16 mouse cellular contexts compared by ENCODE assay signal in the genomic region with DNA sequence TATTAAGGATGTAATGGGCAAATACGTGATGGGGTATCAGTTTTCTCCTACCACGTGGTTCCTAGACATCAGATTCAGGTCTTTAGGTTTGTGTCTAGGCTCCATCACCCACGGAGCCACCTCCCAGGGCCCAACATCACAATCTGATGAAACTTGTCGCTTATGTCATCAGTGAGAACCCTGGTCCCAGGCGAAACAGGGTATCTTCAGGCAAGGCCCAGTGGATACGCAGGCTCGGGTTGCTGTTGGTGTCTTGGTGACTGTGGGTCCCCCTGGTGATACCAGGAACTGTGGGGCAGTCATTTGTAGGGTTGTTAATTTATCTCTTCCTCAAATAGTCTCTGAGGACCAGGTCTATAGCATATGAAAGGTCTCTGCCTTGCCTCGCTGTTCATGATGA. TPM values are rescaled to one million over a fixed set of nuclear protein-coding genes. Genes with fewer than 3 reads are reported as not detected.
DNase-seq lines count a peak whose midpoint lies in the region; ATAC-seq and TF ChIP-seq lines count a peak whose summit lies in the region.
"Had no signal": no experiment of that assay in that cellular context is flagged by ENCODE, and none has a peak within 500 bp of the region (broad histone marks: within the 10 kb centered on the region; RNA-seq: fewer than 3 reads in every experiment).

No protein-coding gene starts in this region.

- H3K27me3 ChIP-seq in heart, embryonic 12.5 days (replicated peaks) = no peaks in the 10 kb centered on the region
- no peaks in the 10 kb centered on the region for H3K27me3 ChIP-seq in lung, postnatal 0 days (replicated peaks; ENCODE audit: insufficient read depth, low read length)
- no peaks in the 10 kb centered on the region for H3K27me3 ChIP-seq in heart, embryonic 16.5 days (ENCODE audit: control insufficient read depth, insufficient read depth, low read length)
- no peaks in the 10 kb centered on the region for H3K27me3 ChIP-seq in stomach, embryonic 14.5 days (ENCODE audit: control insufficient read depth, insufficient read depth, low read length)
- H3K27me3 ChIP-seq in hindbrain, postnatal 0 days (ENCODE audit: insufficient read depth, low read length) = no peaks in the 10 kb centered on the region

- no peaks in the 10 kb centered on the region for H3K9me3 ChIP-seq in heart, embryonic 12.5 days (replicated peaks)
- H3K9me3 ChIP-seq in lung, postnatal 0 days (ENCODE audit: low read length) = no peaks in the 10 kb centered on the region
- no peaks in the 10 kb centered on the region for H3K9me3 ChIP-seq in heart, embryonic 16.5 days (replicated peaks; ENCODE audit: control insufficient read depth, low read length)
- H3K9me3 ChIP-seq in stomach, embryonic 14.5 days (ENCODE audit: control insufficient read depth, low read depth, low read length) = no peaks in the 10 kb centered on the region
- H3K9me3 ChIP-seq in hindbrain, postnatal 0 days (ENCODE audit: low read length) = no peaks in the 10 kb centered on the region

- H3K36me3 ChIP-seq in heart, embryonic 12.5 days = peaks cover 10% of the 10 kb centered on the region
- no peaks in the 10 kb centered on the region for H3K36me3 ChIP-seq in lung, postnatal 0 days (ENCODE audit: insufficient read depth, low read length)
- H3K36me3 ChIP-seq in heart, embryonic 16.5 days (ENCODE audit: control insufficient read depth, insufficient read depth) = no peaks in the 10 kb centered on the region
- no peaks in the 10 kb centered on the region for H3K36me3 ChIP-seq in stomach, embryonic 14.5 days (ENCODE audit: control insufficient read depth, insufficient read depth, low read length)
- H3K36me3 ChIP-seq in hindbrain, postnatal 0 days (ENCODE audit: insufficient read depth, low read length) = no peaks in the 10 kb centered on the region

- no peak for TF ChIP-seq CTCF in lung, postnatal 0 days (IDR thresholded peaks at IDR 0.05)
- no peak for TF ChIP-seq CTCF in hindbrain, postnatal 0 days (IDR thresholded peaks at IDR 0.05; ENCODE audit: low read depth)
- no peak for TF ChIP-seq CTCF in layer of hippocampus, adult 2 months (conservative IDR thresholded peaks at IDR 0.05)

- WGBS in heart, embryonic 12.5 days = 60% methylated on average over 8 of the region's 8 CpGs
- WGBS in lung, postnatal 0 days = 76% methylated on average over 8 of the region's 8 CpGs
- 59% methylated on average over 8 of the region's 8 CpGs for WGBS in heart, embryonic 16.5 days
- WGBS in stomach, embryonic 14.5 days = 76% methylated on average over 8 of the region's 8 CpGs
- WGBS in hindbrain, postnatal 0 days = 92% methylated on average over 8 of the region's 8 CpGs

- peaks cover 85% of the 10 kb centered on the region for H3K4me1 ChIP-seq in heart, embryonic 12.5 days (replicated peaks)
- H3K4me1 ChIP-seq in lung, postnatal 0 days (ENCODE audit: insufficient read depth, low read depth, low read length) = peaks cover 43% of the 10 kb centered on the region
- H3K4me1 ChIP-seq in heart, embryonic 16.5 days (ENCODE audit: control insufficient read depth, insufficient read depth, low read length) = peaks cover 84% of the 10 kb centered on the region
- H3K4me1 ChIP-seq in stomach, embryonic 14.5 days (ENCODE audit: control insufficient read depth, insufficient read depth, low read length) = peaks cover 65% of the 10 kb centered on the region
- H3K4me1 ChIP-seq in hindbrain, postnatal 0 days (ENCODE audit: insufficient read depth, low read length) = peaks cover 18% of the 10 kb centered on the region

- H3K9ac ChIP-seq in heart, embryonic 12.5 days = peak overlapping the region; percentile 64
- H3K9ac ChIP-seq in lung, postnatal 0 days (replicated peaks; ENCODE audit: low read depth) = no peak overlapping the region
- peak overlapping the region; percentile 59 for H3K9ac ChIP-seq in heart, embryonic 16.5 days (ENCODE audit: low read length)
- H3K9ac ChIP-seq in stomach, embryonic 14.5 days (replicated peaks; ENCODE audit: low read depth, low read length) = no peak overlapping the region
- H3K9ac ChIP-seq in hindbrain, postnatal 0 days (replicated peaks; ENCODE audit: low read length) = no peak overlapping the region
- H3K9ac ChIP-seq: hindbrain, embryonic 14.5 days; liver, embryonic 14.5 days had no signal

- H3K27ac ChIP-seq in heart, embryonic 12.5 days (ENCODE audit: poor library complexity, severe bottlenecking) = peak overlapping the region; percentile 92
- H3K27ac ChIP-seq in lung, postnatal 0 days (ENCODE audit: low read length) = peak overlapping the region; percentile 73
- peak overlapping the region; percentile 81 for H3K27ac ChIP-seq in heart, embryonic 16.5 days (ENCODE audit: low read length)
- H3K27ac ChIP-seq in stomach, embryonic 14.5 days (ENCODE audit: low read length) = no peak overlapping the region; the same call in 1 of the 2 replicates
- no peak overlapping the region for H3K27ac ChIP-seq in hindbrain, postnatal 0 days
- H3K27ac ChIP-seq in layer of hippocampus, adult 2 months = no peak overlapping the region
- H3K27ac ChIP-seq: hindbrain, embryonic 14.5 days; liver, embryonic 14.5 days had no signal

- H3K4me2 ChIP-seq in heart, embryonic 12.5 days = peak overlapping the region; percentile 63
- H3K4me2 ChIP-seq in lung, postnatal 0 days (replicated peaks; ENCODE audit: low read depth, low read length) = 0 out of 2 replicates have a peak overlapping the region, but pooled peaks have one; percentile 14
- peak overlapping the region; percentile 82 for H3K4me2 ChIP-seq in heart, embryonic 16.5 days (ENCODE audit: low read depth, low read length)
- H3K4me2 ChIP-seq in stomach, embryonic 14.5 days (replicated peaks; ENCODE audit: low read depth, low read length) = peak overlapping the region; percentile 22
- H3K4me2 ChIP-seq in hindbrain, postnatal 0 days (ENCODE audit: low read depth, low read length) = no peak overlapping the region
- H3K4me2 ChIP-seq: hindbrain, embryonic 14.5 days had no signal

- peak overlapping the region; percentile 10; the same call in 1 of the 2 replicates for H3K4me3 ChIP-seq in heart, embryonic 12.5 days
- H3K4me3 ChIP-seq in lung, postnatal 0 days (ENCODE audit: low read depth, low read length) = no peak overlapping the region
- peak overlapping the region; percentile 24 for H3K4me3 ChIP-seq in heart, embryonic 16.5 days (ENCODE audit: low read length)
- no peak overlapping the region for H3K4me3 ChIP-seq in stomach, embryonic 14.5 days (ENCODE audit: low read depth, low read length)
- no peak overlapping the region for H3K4me3 ChIP-seq in hindbrain, postnatal 0 days (ENCODE audit: low read length)
- H3K4me3 ChIP-seq in layer of hippocampus, adult 2 months = no peak overlapping the region

- no peak for DNase-seq in heart, adult 9 months (ENCODE audit: low spot score in 2 of 2)
- no peak for DNase-seq in lung, postnatal 0 days (ENCODE audit: low spot score)
- no peak for DNase-seq in lung, postnatal 4 days
- DNase-seq in hindbrain, postnatal 0 days (ENCODE audit: low spot score) = no peak
- no peak for DNase-seq in layer of hippocampus, adult 2 months (ENCODE audit: low spot score in 2 of 2)
- DNase-seq: cerebellum, postnatal 36 days; kidney, postnatal 36 days; retina, postnatal 1 day had no signal

- TF ChIP-seq EP300 in lung, postnatal 0 days (IDR thresholded peaks at IDR 0.05) = no peak

- ATAC-seq in heart, embryonic 12.5 days (ENCODE audit: insufficient number of reproducible peaks, low FRiP score) = no peak
- no peak for ATAC-seq in lung, postnatal 0 days
- ATAC-seq in heart, embryonic 16.5 days (replicated peaks; ENCODE audit: extremely low read depth, insufficient read depth, low FRiP score) = no peak
- no peak for ATAC-seq in stomach, embryonic 14.5 days (ENCODE audit: insufficient number of reproducible peaks, insufficient read depth, low FRiP score, low read depth)
- no peak for ATAC-seq in hindbrain, postnatal 0 days

RNA-seq across cellular contexts. Expression of gene Hspg2, which starts 4.7 kb away (rescaled TPM):
- 51.8 and 61.5 TPM in 2 replicates for polyA plus RNA-seq in heart, embryonic 12.5 days (2016; fragmentation: Nextera tagmentation; extraction: Ambion mirVana)
- 20.2 and 25.3 TPM in 2 replicates for polyA plus RNA-seq in lung, postnatal 0 days (2015; fragmentation: Nextera tagmentation; extraction: Ambion mirVana)
- polyA plus RNA-seq in heart, embryonic 16.5 days (2015; fragmentation: Nextera tagmentation; extraction: Ambion mirVana) = 52.0 and 56.3 TPM in 2 replicates
- polyA plus RNA-seq in stomach, embryonic 14.5 days (2014; fragmentation: Nextera tagmentation; extraction: Ambion mirVana) = 42.6 and 44.1 TPM in 2 replicates
- 37.8 and 39.2 TPM in 2 replicates for total RNA-seq in hindbrain, postnatal 0 days (2014; rRNA removed)
- 3.5 and 3.7 TPM in 2 replicates for polyA plus RNA-seq in hindbrain, postnatal 0 days (2015; fragmentation: Nextera tagmentation; extraction: Ambion mirVana)
- total RNA-seq in layer of hippocampus, adult 2 months (2021) = 1 to 10 TPM; 4.0 to 5.2 TPM

RNA-seq across cellular contexts. Expression of gene 1700013G24Rik, which starts 20.2 kb away (rescaled TPM):
- not detected in 2 replicates for polyA plus RNA-seq in heart, embryonic 12.5 days (2016; fragmentation: Nextera tagmentation; extraction: Ambion mirVana)
- polyA plus RNA-seq in lung, postnatal 0 days (2015; fragmentation: Nextera tagmentation; extraction: Ambion mirVana) = not detected in 2 replicates
- polyA plus RNA-seq in heart, embryonic 16.5 days (2015; fragmentation: Nextera tagmentation; extraction: Ambion mirVana) = not detected in 2 replicates
- not detected in 2 replicates for polyA plus RNA-seq in stomach, embryonic 14.5 days (2014; fragmentation: Nextera tagmentation; extraction: Ambion mirVana)
- total RNA-seq in hindbrain, postnatal 0 days (2014; rRNA removed) = not detected in 2 replicates
- not detected in 2 replicates for polyA plus RNA-seq in hindbrain, postnatal 0 days (2015; fragmentation: Nextera tagmentation; extraction: Ambion mirVana)
- total RNA-seq in layer of hippocampus, adult 2 months (2021) = not detected
- total RNA-seq: adrenal gland, postnatal 10 days; left cerebral cortex, adult 18-20 months had no signal
- polyA plus RNA-seq: hindbrain, embryonic 14.5 days; liver, embryonic 14.5 days; neural tube, embryonic 11.5 days had no signal

RNA-seq across cellular contexts. Expression of gene Cela3b, which starts 42.9 kb away (rescaled TPM):
- not detected in 2 replicates for polyA plus RNA-seq in heart, embryonic 12.5 days (2016; fragmentation: Nextera tagmentation; extraction: Ambion mirVana)
- polyA plus RNA-seq in lung, postnatal 0 days (2015; fragmentation: Nextera tagmentation; extraction: Ambion mirVana) = not detected in 2 replicates
- 0.35 TPM in 1 of 2 replicates, not detected in the other for polyA plus RNA-seq in heart, embryonic 16.5 days (2015; fragmentation: Nextera tagmentation; extraction: Ambion mirVana)
- 1.0 TPM in 1 of 2 replicates, not detected in the other for polyA plus RNA-seq in stomach, embryonic 14.5 days (2014; fragmentation: Nextera tagmentation; extraction: Ambion mirVana)
- total RNA-seq in hindbrain, postnatal 0 days (2014; rRNA removed) = not detected in 2 replicates
- not detected in 2 replicates for polyA plus RNA-seq in hindbrain, postnatal 0 days (2015; fragmentation: Nextera tagmentation; extraction: Ambion mirVana)
- not detected for total RNA-seq in layer of hippocampus, adult 2 months (2021)
- total RNA-seq: adrenal gland, postnatal 10 days; left cerebral cortex, adult 18-20 months had no signal
- polyA plus RNA-seq: hindbrain, embryonic 14.5 days; neural tube, embryonic 11.5 days had no signal

Comparison
In these comparisons a context has a peak if more than half of its experiments do, and no peak if none do; other contexts are left out.
1. H3K27ac ChIP-seq: peak in heart, embryonic 12.5 days (single experiment), lung, postnatal 0 days (single experiment) and heart, embryonic 16.5 days (single experiment); none in stomach, embryonic 14.5 days (single experiment), hindbrain, postnatal 0 days (single experiment) and layer of hippocampus, adult 2 months (single experiment).
2. H3K4me3 ChIP-seq: peak in heart, embryonic 12.5 days (single experiment) and heart, embryonic 16.5 days (single experiment); none in lung, postnatal 0 days (single experiment), stomach, embryonic 14.5 days (single experiment), hindbrain, postnatal 0 days (single experiment) and layer of hippocampus, adult 2 months (single experiment).
3. H3K9ac ChIP-seq: peak in heart, embryonic 12.5 days (single experiment) and heart, embryonic 16.5 days (single experiment); none in lung, postnatal 0 days (single experiment), stomach, embryonic 14.5 days (single experiment) and hindbrain, postnatal 0 days (single experiment).